Mouse (Mus musculus) ES-Bruce4 (cell line): ENCODE measurements around the gene Crlf3. TPM values are rescaled to one million over a fixed set of nuclear protein-coding genes. Genes with fewer than 3 reads are reported as not detected.
"Not testable (repeated sequence)": the region's sequence is repeated elsewhere in the genome, so short reads cannot be mapped to it uniquely, and the experiment has no call there.

Experiments
- H3K27ac ChIP-seq: 2 replicates; pipeline ENCODE4 v1.5.1; 2012; ENCODE audit warnings: low read length, inconsistent platforms; ENCODE audit not compliant: insufficient read depth
- H3K27me3 ChIP-seq: 2 replicates; pipeline ENCODE4 v1.6.1; 2012; ENCODE audit warnings: mild to moderate bottlenecking, low read length, inconsistent platforms; ENCODE audit not compliant: control insufficient read depth, poor library complexity, insufficient read depth, severe bottlenecking
- H3K36me3 ChIP-seq: 2 replicates; pipeline ENCODE4 v1.6.1; 2012; ENCODE audit warnings: inconsistent platforms, mild to moderate bottlenecking, low read length, moderate library complexity; ENCODE audit not compliant: control insufficient read depth, poor library complexity, insufficient read depth, severe bottlenecking
- H3K4me1 ChIP-seq: one replicate; pipeline ENCODE4 v1.8.1; 2011; ENCODE audit warnings: low read length; ENCODE audit not compliant: control insufficient read depth, insufficient read depth
- H3K4me3 ChIP-seq: 2 replicates; pipeline ENCODE4 v1.5.1; 2011; ENCODE audit warnings: low read depth, mild to moderate bottlenecking, low read length
- H3K9ac ChIP-seq: 2 replicates; pipeline ENCODE4 v1.6.1; 2012; ENCODE audit warnings: low read depth, mild to moderate bottlenecking, inconsistent platforms; ENCODE audit not compliant: poor library complexity, severe bottlenecking
- H3K9me3 ChIP-seq: replicated peaks from 2 replicates; pipeline ENCODE4 v1.6.1; 2012; ENCODE audit warnings: mild to moderate bottlenecking, low read length, inconsistent platforms; ENCODE audit not compliant: control insufficient read depth, poor library complexity, insufficient read depth, severe bottlenecking
- CTCF ChIP-seq: IDR thresholded peaks from one replicate; pipeline ENCODE4 v1.8.1; 2011; ENCODE audit warnings: low read depth, low read length
- EP300 ChIP-seq: IDR thresholded peaks from 2 replicates; pipeline ENCODE4 v1.6.1; 2011; ENCODE audit warnings: low read depth, low read length; ENCODE audit not compliant: insufficient read depth
- POLR2A ChIP-seq: IDR thresholded peaks from one replicate; pipeline ENCODE4 v1.8.1; 2011; ENCODE audit warnings: low read length; ENCODE audit not compliant: insufficient read depth
- polyA plus RNA-seq: library from polyadenylated mRNA; stranded (reverse); fragments of >200 nt; gene quantifications from 2 replicates; pipeline ENCODE4 v1.2.4, GENCODE M21; 2011; ENCODE audit warnings: low read depth; ENCODE audit not compliant: missing spikeins, insufficient read depth, insufficient read length

The Crlf3 gene
- polyA plus RNA-seq, 1 experiment, result 59.1 TPM

GRCm38 (mm10) chr11:80043419-80043817 is 37.4 kb downstream of the Crlf3 start:
- H3K27me3 ChIP-seq, result no peaks in the 10 kb centered on the region
- H3K4me1 ChIP-seq, result no peaks in the 10 kb centered on the region
- no peak for TF ChIP-seq POLR2A
- TF ChIP-seq CTCF, result no peak
- TF ChIP-seq EP300, result no peak
- H3K9me3 ChIP-seq, result no peaks in the 10 kb centered on the region
- H3K36me3 ChIP-seq, result peaks cover 16% of the 10 kb centered on the region
- H3K27ac ChIP-seq, result no peak overlapping the region
- no peak overlapping the region for H3K9ac ChIP-seq
- no peak overlapping the region for H3K4me3 ChIP-seq

DNA sequence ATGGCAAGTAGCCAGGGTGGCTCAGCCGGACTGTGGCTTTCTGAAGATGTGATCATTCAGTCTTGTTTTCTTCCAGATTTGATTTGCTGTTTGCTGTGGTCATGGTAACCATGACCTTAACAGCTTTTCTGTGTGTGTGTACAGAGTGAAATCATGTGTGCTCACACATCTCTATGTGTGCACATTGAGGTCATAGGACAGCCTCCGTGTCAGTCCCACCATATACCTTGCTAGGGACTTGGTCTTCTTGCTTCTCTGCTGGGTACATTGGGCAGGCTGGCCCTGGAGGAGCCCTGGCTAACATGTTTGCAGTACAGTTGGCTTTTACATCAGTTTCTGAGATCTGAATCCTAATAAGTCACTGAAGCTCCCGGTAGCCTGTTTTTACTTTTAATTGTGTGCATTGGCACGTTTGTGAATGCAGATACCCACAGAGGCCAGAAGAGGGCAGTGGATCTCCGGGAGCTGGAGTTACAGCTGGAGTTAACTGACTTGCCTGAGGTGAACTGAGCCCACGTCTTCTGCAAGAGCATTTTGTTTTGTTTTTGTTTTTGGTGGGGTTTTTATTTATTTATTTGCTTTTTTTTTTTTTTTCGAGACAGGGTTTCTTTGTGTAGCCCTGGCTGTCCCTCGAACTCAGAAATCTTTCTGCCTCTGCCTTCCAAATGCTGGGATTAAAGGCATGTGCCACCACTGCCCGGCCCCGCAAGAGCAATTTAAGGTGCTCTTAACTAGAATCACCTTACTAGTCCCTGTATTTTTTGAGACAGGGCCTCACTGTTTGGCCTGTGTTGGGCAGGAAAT is 38.0 kb downstream of the Crlf3 start:
- H3K9me3 ChIP-seq, result no peaks in the 10 kb centered on the region

DNA sequence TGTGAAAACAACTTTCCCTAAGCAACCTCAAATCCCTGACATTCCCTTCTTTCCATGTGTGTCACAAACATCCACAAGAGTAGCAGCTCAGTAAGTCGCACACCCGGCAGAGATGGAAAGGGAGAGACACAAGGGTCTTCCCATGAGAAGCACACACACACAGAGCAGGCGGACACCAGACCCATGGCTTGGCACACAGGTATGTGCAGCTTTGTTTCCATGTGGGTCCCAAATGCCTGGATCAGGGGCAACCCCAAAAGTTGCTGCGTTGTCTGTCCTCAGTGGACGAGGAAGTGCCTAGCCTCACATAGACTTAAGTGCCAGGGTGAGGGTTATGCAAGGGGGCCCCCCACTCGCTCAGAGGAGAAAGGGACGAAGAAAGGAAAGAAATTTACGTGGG is 43.3 kb downstream of the Crlf3 start:
- H3K36me3 ChIP-seq, result peaks cover 18% of the 10 kb centered on the region
- no peak overlapping the region for H3K9ac ChIP-seq
- no peaks in the 10 kb centered on the region for H3K9me3 ChIP-seq
- H3K4me3 ChIP-seq, result no peak overlapping the region
- no peaks in the 10 kb centered on the region for H3K27me3 ChIP-seq
- no peak overlapping the region for H3K27ac ChIP-seq
- H3K4me1 ChIP-seq, result no peaks in the 10 kb centered on the region
- no peak for TF ChIP-seq EP300
- no peak for TF ChIP-seq CTCF

More for the DNA sequence above, 38.0 kb downstream of the Crlf3 start:
- Histone ChIP-seq H3K9ac (no peak overlapping the region), H3K27me3 (no peaks in the 10 kb centered on the region), H3K4me1 (no peaks in the 10 kb centered on the region), H3K4me3 (no peak overlapping the region), H3K36me3 (peaks cover 10% of the 10 kb centered on the region), H3K27ac (no peak overlapping the region)
- peak; percentile 79 for TF ChIP-seq CTCF
- TF ChIP-seq EP300, result no peak

DNA sequence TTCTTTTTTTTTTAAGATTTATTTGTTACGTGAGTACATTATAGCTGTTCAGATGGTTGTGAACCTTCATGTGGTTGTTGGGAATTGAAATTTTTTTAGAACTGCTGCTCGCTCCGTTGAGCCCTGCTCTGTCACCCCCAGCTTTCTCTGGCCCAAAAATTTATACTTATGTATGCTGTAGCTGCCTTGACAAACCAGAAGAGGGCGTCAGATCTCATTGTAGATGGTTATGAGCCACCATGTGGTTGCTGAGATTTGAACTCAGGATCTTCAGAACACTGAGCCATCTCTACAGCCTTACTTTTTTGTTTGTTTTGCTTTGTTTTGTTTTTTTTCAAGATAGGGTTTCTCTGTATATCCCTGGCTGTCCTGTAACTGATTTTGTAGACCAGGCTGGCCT is 59.5 kb downstream of the Crlf3 start:
- Histone ChIP-seq H3K4me1 (no peaks in the 10 kb centered on the region), H3K27ac (no peak overlapping the region), H3K36me3 (peaks cover 87% of the 10 kb centered on the region), H3K27me3 (no peaks in the 10 kb centered on the region), H3K9me3 (no peaks in the 10 kb centered on the region), H3K4me3 (no peak overlapping the region), H3K9ac (no peak overlapping the region)
- no peak for TF ChIP-seq CTCF
- no peak for TF ChIP-seq EP300
- TF ChIP-seq POLR2A, result no peak

DNA sequence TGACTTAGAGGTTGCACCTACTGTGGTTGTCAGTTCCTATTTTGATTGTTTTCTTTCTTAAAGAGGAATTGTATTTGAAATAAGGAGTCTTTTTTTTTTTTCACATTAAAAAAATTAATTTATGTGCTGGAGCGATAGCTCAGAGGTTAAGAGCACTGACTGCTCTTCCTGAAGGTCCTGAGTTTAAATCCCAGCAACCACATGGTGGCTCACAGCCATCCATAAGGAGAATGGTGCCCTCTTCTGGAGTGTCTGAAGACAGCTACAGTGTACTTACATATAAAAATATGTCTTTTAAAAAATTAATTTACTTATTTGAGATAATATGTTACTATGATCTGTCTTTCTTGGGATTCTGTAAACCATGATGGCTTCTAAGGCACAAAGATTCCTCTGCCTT is 61.0 kb downstream of the Crlf3 start:
- TF ChIP-seq POLR2A, result no peak
- TF ChIP-seq CTCF, result no peak
- no peak for TF ChIP-seq EP300
- Histone ChIP-seq H3K4me1 (no peaks in the 10 kb centered on the region), H3K36me3 (peaks cover 85% of the 10 kb centered on the region), H3K27ac (no peak overlapping the region; the same call in 1 of the 2 replicates), H3K27me3 (no peaks in the 10 kb centered on the region), H3K4me3 (no peak overlapping the region), H3K9ac (no peak overlapping the region), H3K9me3 (no peaks in the 10 kb centered on the region)

DNA sequence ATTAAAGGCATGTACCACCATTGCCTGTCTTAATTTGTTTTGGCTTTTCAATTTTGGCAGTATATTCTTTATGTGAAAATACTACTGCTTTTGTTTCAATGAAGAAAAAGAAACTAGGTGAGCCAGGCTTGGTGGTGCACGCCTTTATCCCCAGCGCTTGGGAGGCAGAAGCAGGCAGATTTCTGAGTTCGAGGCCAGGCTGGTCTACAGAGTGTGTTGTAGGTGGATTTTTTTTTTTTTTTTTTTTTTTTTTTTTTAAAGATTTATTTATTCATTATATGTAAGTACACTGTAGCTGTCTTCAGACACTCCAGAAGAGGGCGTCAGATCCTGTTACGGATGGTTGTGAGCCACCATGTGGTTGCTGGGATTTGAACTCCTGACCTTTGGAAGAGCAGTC is 64.3 kb downstream of the Crlf3 start:
- not testable (repeated sequence) for H3K9ac ChIP-seq, H3K27me3 ChIP-seq, H3K4me1 ChIP-seq, H3K9me3 ChIP-seq, H3K4me3 ChIP-seq, H3K27ac ChIP-seq
- H3K36me3 ChIP-seq, result peaks cover 81% of the 10 kb centered on the region

Other genes with a start within 250 kb of the Crlf3 start
- gene Utp6, start 118.6 kb downstream of the Crlf3 start, polyA plus RNA-seq, result 108 and 117 TPM in 2 replicates
- 215 and 235 TPM in 2 replicates for gene Suz12, start 87.9 kb downstream of the Crlf3 start, polyA plus RNA-seq
- gene Atad5, start 8.4 kb upstream of the Crlf3 start, polyA plus RNA-seq, result 25.0 and 26.6 TPM in 2 replicates
- gene Tefm, start 61.2 kb upstream of the Crlf3 start, polyA plus RNA-seq, result 31.2 and 37.3 TPM in 2 replicates
- 3.4 and 3.5 TPM in 2 replicates for gene Adap2, start 73.1 kb upstream of the Crlf3 start, polyA plus RNA-seq
- gene Rnf135, start 102.9 kb upstream of the Crlf3 start, polyA plus RNA-seq, result 4.5 and 5.3 TPM in 2 replicates
- 52.5 and 52.9 TPM in 2 replicates for gene Rhot1, start 128.0 kb upstream of the Crlf3 start, polyA plus RNA-seq
- 0.29 and 0.69 TPM in 2 replicates for gene Rhbdl3, start 219.9 kb upstream of the Crlf3 start, polyA plus RNA-seq